Mouse (Mus musculus) monocyte, adult 2 months (primary cell): ENCODE measurements around the gene Gm32742.
"Not testable (repeated sequence)": the region's sequence is repeated elsewhere in the genome, so short reads cannot be mapped to it uniquely, and the experiment has no call there.

Experiments
- DNase-seq, 2 experiments: peaks; one replicate each; pipeline ENCODE4 v3.0.0; 2022; ENCODE audit warnings: low spot score in 2 of 2, low read depth in 1 of 2

The Gm32742 gene

GRCm38 (mm10) chr9:51152079-51152752 is 13.1 kb downstream of the Gm32742 start:
- no peak for DNase-seq

GRCm38 (mm10) chr9:51147294-51147693 is 18.0 kb downstream of the Gm32742 start:
- DNase-seq: no peak

GRCm38 (mm10) chr9:51146496-51146895 is 18.8 kb downstream of the Gm32742 start:
- DNase-seq: no peak

GRCm38 (mm10) chr9:51144218-51144617 is 21.1 kb downstream of the Gm32742 start:
- DNase-seq: no peak

- no peak for DNase-seq
These were observed 21.9 kb downstream of the Gm32742 start for GRCm38 (mm10) chr9:51143437-51143836.

GRCm38 (mm10) chr9:51140711-51141110 is 24.6 kb downstream of the Gm32742 start:
- DNase-seq: no peak

GRCm38 (mm10) chr9:51139401-51139800 is 25.9 kb downstream of the Gm32742 start:
- not testable (repeated sequence) for DNase-seq

GRCm38 (mm10) chr9:51138301-51138700 is 27.0 kb downstream of the Gm32742 start:
- DNase-seq: no peak

GRCm38 (mm10) chr9:51137836-51138235 is 27.5 kb downstream of the Gm32742 start:
- DNase-seq: no peak

- no peak for DNase-seq
These were observed 27.9 kb downstream of the Gm32742 start for GRCm38 (mm10) chr9:51137432-51137831.

- DNase-seq: no peak
These were observed 28.3 kb downstream of the Gm32742 start for GRCm38 (mm10) chr9:51136985-51137384.

- DNase-seq: no peak
These were observed 50.5 kb downstream of the Gm32742 start for GRCm38 (mm10) chr9:51114767-51115166.

- DNase-seq: no peak
These were observed 59.6 kb downstream of the Gm32742 start for GRCm38 (mm10) chr9:51105751-51106150.

- DNase-seq: no peak
These were observed 61.4 kb downstream of the Gm32742 start for GRCm38 (mm10) chr9:51103808-51104514.

- DNase-seq: peak; percentile 5 to 26
These were observed 62.1 kb downstream of the Gm32742 start for GRCm38 (mm10) chr9:51102963-51103807.

- no peak for DNase-seq
These were observed 63.4 kb downstream of the Gm32742 start, which contains the start of gene 4833427G06Rik for GRCm38 (mm10) chr9:51101756-51102425. TSS of gene 4833427G06Rik (minus strand) at chr9:51102078.

GRCm38 (mm10) chr9:51096306-51096705 is 69.0 kb downstream of the Gm32742 start:
- DNase-seq: no peak

- DNase-seq: no peak
These were observed 71.6 kb downstream of the Gm32742 start for GRCm38 (mm10) chr9:51093697-51094096.

GRCm38 (mm10) chr9:51081614-51082013 is 83.7 kb downstream of the Gm32742 start:
- DNase-seq: no peak
